Mouse (Mus musculus): Measurements from ENCODE around the gene AL732309.1. TPM values are rescaled to one million over a fixed set of nuclear protein-coding genes. Genes with fewer than 3 reads are reported as not detected.
A peak's percentile ranks its signal among the peaks of the same experiment; 100 is the strongest.

The AL732309.1 gene
- polyA plus RNA-seq, 1 experiment from 2014 or later: 8.5 TPM

DNA sequence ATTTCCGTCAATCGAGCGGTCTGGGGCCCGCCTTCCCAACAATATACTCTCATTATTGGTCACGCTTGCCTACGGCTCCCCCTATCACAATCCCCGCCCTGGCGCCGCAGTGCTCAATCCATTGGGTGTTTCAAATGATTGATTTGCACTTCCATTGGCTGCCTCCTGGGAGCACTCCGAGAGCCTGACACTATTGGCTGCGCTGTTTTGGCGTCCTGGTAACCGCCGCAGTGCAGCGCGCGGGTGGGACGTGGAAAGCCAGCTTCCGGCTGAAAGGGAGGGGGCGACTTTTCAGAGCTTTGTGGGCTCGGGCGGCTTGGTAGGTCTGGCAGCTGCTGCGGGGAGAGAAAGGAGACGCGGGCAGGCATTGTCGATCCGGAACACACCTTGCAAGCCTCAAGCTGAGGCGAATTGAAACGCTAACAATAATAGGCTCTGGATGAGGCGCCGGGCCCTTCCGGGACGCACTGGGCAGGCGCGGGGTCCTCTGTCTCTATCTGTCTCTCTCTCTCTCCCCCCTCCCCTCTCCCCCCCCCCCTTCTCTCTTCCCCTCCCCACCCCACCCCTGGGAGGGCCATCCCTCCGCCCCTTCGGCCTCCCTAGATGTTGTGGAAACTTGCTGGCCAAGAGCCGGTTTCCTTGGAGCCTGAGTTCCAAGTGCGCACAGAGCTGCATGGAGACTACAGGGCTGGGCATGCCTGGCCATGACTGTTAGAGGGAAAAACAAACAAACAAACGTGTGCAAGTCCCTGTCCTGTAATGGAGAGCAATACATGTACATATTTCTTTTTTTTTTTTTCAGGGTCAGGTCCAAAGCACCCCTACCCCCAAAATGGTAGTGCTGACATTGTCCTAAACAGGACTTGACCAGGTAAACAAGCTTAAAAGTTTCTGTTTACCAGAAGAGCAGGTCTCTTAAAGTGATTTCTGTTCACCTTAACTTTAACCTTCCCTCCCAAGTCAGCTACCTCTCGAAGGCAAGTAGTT is 21.6 kb downstream of the AL732309.1 start:
- 2% methylated on average over 41 of the region's 41 CpGs for WGBS

DNA sequence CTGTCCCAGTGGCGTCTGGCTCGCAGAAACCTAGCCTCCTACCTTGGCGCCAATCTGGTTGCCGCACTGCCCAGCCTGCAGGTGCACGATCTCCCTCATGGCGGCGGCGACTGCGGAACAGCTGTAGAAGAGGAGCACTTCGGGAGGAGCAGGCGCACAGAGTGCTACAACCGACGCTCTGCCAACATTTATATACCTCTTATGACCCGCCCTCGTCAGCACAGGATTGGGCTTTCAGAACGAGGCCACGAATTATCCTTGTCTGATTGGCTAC is 22.2 kb downstream of the AL732309.1 start, which contains the start of gene Tubb4b:
TSS of gene Tubb4b (minus strand) at position 211 of the 274 bp plus-strand sequence.
- peaks cover 8% of the 10 kb centered on the region; the same call in 1 of the 2 replicates for H3K4me1 ChIP-seq (ENCODE audit: control insufficient read depth, insufficient read depth, low read length)
- H3K9ac ChIP-seq (replicated peaks; ENCODE audit: low read depth, low read length): peak within 1 kb of the TSS; percentile 82
- peak within 1 kb of the TSS; percentile 89 for H3K4me3 ChIP-seq (ENCODE audit: low read depth, low read length)
- 0% methylated on average over 17 of the region's 17 CpGs for WGBS
- H3K27ac ChIP-seq (ENCODE audit: low read length): peak within 1 kb of the TSS; percentile 97
- no peaks in the 10 kb centered on the region for H3K27me3 ChIP-seq (ENCODE audit: control insufficient read depth, insufficient read depth, low read length)
- no peak for ATAC-seq (ENCODE audit: insufficient number of reproducible peaks, insufficient read depth, low FRiP score, low read depth)
- no peaks in the 10 kb centered on the region for H3K9me3 ChIP-seq (ENCODE audit: control insufficient read depth, low read depth, low read length)
- H3K36me3 ChIP-seq (ENCODE audit: control insufficient read depth, insufficient read depth, low read length): peaks cover 6% of the 10 kb centered on the region
- peak within 1 kb of the TSS; percentile 89 for H3K4me2 ChIP-seq (replicated peaks; ENCODE audit: low read depth, low read length)

More for the DNA sequence above, 21.6 kb downstream of the AL732309.1 start:
- Histone ChIP-seq H3K9me3 (ENCODE audit: control insufficient read depth, low read depth, low read length) (no peaks in the 10 kb centered on the region), H3K9ac (replicated peaks; ENCODE audit: low read depth, low read length) (peak overlapping the region; percentile 36; the same call in 1 of the 2 replicates), H3K36me3 (ENCODE audit: control insufficient read depth, insufficient read depth, low read length) (peaks cover 6% of the 10 kb centered on the region), H3K27me3 (ENCODE audit: control insufficient read depth, insufficient read depth, low read length) (no peaks in the 10 kb centered on the region), H3K4me1 (ENCODE audit: control insufficient read depth, insufficient read depth, low read length) (peaks cover 8% of the 10 kb centered on the region; the same call in 1 of the 2 replicates), H3K27ac (ENCODE audit: low read length) (peak overlapping the region; percentile 97), H3K4me2 (replicated peaks; ENCODE audit: low read depth, low read length) (peak overlapping the region; percentile 56), H3K4me3 (ENCODE audit: low read depth, low read length) (peak overlapping the region; percentile 89)
- ATAC-seq (ENCODE audit: insufficient number of reproducible peaks, insufficient read depth, low FRiP score, low read depth): peak; percentile 95

DNA sequence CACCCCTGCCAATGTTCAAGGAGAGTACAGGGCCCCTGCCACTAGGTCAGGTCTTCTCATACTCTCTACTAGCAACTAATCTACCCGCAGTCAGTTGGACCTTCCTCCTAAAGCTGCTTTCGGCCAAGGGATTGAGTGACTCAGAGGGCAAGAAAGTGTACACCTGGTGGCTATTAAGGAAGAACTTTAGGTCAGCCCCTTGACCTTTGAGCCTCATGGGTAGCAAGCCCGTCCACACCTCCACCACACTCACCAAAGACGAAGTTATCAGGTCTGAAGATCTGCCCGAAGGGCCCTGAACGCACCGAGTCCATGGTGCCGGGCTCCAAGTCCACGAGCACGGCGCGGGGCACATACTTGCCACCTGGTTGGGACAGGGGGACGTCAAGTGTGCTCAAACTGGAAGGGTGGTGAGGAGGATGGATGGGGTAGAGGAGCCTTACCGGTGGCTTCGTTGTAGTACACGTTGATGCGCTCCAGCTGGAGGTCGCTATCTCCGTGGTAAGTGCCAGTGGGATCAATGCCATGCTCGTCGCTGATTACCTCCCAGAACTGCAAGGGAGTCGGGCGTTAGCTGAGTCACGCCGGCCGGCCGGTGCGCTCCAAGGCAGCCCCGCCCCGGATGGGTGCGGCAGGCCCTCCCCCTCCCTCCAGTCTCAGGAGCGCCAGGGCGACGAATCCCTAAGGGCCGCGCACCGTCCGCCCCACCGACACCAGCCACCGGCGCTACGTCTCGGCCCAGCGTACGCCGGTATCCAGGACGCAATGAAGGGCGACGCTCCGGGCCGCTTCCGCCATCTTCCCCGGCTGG is 22.8 kb downstream of the AL732309.1 start:
- Histone ChIP-seq H3K36me3 (ENCODE audit: control insufficient read depth, insufficient read depth, low read length) (peaks cover 6% of the 10 kb centered on the region), H3K9ac (replicated peaks; ENCODE audit: low read depth, low read length) (peak overlapping the region; percentile 82), H3K27ac (ENCODE audit: low read length) (peak overlapping the region; percentile 96), H3K4me3 (ENCODE audit: low read depth, low read length) (peak overlapping the region; percentile 89), H3K4me1 (ENCODE audit: control insufficient read depth, insufficient read depth, low read length) (peaks cover 8% of the 10 kb centered on the region; the same call in 1 of the 2 replicates), H3K9me3 (ENCODE audit: control insufficient read depth, low read depth, low read length) (no peaks in the 10 kb centered on the region), H3K27me3 (ENCODE audit: control insufficient read depth, insufficient read depth, low read length) (no peaks in the 10 kb centered on the region), H3K4me2 (replicated peaks; ENCODE audit: low read depth, low read length) (peak overlapping the region; percentile 89)
- WGBS: 1% methylated on average over 53 of the region's 53 CpGs
- peak; percentile 57 for ATAC-seq (ENCODE audit: insufficient number of reproducible peaks, insufficient read depth, low FRiP score, low read depth)

DNA sequence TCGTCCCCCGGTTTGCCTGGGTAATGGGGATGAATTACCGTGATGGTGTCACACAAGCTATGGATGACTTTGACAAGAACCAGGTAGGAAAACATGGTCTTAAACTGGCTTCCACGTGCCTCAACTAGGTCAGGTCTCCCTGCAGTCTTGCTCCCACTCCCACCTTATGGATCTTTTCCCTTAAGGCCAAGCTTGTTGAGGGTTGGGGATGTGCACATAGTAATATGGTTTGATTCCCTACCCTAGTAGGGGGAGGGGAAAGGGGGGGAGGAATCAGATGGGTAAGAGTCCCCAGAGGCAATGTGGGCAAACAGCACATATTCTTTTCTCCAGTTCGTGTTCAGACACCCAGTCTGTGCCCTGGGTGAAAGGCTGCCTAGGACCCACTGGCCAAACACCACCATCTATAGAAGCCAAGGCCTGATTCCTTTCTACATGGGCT is 25.3 kb downstream of the AL732309.1 start:
- WGBS: 72% methylated on average over 5 of the region's 5 CpGs
- ATAC-seq (ENCODE audit: insufficient number of reproducible peaks, insufficient read depth, low FRiP score, low read depth): no peak
- H3K27me3 ChIP-seq (ENCODE audit: control insufficient read depth, insufficient read depth, low read length): no peaks in the 10 kb centered on the region

DNA sequence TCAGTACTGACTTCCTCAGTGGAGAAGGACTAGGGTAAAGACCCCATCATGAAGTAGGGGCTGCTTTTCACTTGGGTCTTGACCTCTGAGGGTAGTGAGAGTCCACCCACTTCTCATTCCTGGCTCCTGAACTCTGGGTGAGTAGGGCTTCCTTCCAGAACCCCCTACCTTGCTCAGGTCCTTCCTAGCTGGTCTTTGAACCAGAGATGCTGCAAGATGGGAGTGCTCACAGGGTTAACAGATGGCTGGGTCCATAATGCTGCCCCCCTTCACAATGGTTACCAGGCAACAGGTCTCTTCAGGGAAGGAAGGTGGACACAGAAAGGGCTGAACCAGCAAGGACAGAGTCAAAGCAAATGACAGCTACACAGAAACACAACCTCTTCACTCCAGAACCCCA is 28.2 kb downstream of the AL732309.1 start, which contains the start of gene Fam166a:
TSS of gene Fam166a (plus strand) at position 301 of the 400 bp plus-strand sequence.
- no peak within 1 kb of the TSS for H3K4me2 ChIP-seq (replicated peaks; ENCODE audit: low read depth, low read length)
- H3K36me3 ChIP-seq (ENCODE audit: control insufficient read depth, insufficient read depth, low read length): peaks cover 6% of the 10 kb centered on the region
- no peaks in the 10 kb centered on the region for H3K9me3 ChIP-seq (ENCODE audit: control insufficient read depth, low read depth, low read length)
- H3K27me3 ChIP-seq (ENCODE audit: control insufficient read depth, insufficient read depth, low read length): no peaks in the 10 kb centered on the region
- H3K9ac ChIP-seq (replicated peaks; ENCODE audit: low read depth, low read length): no peak within 1 kb of the TSS
- H3K4me1 ChIP-seq (ENCODE audit: control insufficient read depth, insufficient read depth, low read length): peaks cover 2% of the 10 kb centered on the region; the same call in 1 of the 2 replicates
- no peak for ATAC-seq (ENCODE audit: insufficient number of reproducible peaks, insufficient read depth, low FRiP score, low read depth)
- H3K27ac ChIP-seq (ENCODE audit: low read length): no peak within 1 kb of the TSS
- H3K4me3 ChIP-seq (ENCODE audit: low read depth, low read length): no peak within 1 kb of the TSS

More for the DNA sequence above, 25.3 kb downstream of the AL732309.1 start:
- Histone ChIP-seq H3K4me3 (ENCODE audit: low read depth, low read length) (no peak overlapping the region), H3K27ac (ENCODE audit: low read length) (no peak overlapping the region), H3K4me2 (replicated peaks; ENCODE audit: low read depth, low read length) (no peak overlapping the region), H3K36me3 (ENCODE audit: control insufficient read depth, insufficient read depth, low read length) (peaks cover 6% of the 10 kb centered on the region), H3K9me3 (ENCODE audit: control insufficient read depth, low read depth, low read length) (no peaks in the 10 kb centered on the region), H3K4me1 (ENCODE audit: control insufficient read depth, insufficient read depth, low read length) (peaks cover 8% of the 10 kb centered on the region; the same call in 1 of the 2 replicates), H3K9ac (replicated peaks; ENCODE audit: low read depth, low read length) (no peak overlapping the region)

DNA sequence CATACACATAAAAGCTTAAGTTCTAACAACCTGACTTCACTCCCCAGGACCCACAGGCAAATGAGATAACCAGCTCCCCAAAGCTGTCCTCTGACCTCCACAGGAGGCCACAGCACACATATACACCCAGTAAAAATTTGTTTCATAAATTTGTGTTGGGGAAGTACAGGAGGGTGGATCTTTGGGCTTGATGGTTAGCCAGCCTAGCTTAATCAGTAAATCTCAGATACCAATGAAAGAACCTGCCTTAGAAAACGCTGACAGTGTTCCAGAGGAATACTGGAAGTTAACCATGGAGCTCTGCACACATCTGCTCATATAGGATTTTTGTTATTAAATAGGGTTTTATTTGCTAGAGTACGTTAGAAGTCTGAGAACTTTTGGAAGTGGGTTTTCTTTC is 29.0 kb downstream of the AL732309.1 start:
- peaks cover 6% of the 10 kb centered on the region for H3K36me3 ChIP-seq (ENCODE audit: control insufficient read depth, insufficient read depth, low read length)

DNA sequence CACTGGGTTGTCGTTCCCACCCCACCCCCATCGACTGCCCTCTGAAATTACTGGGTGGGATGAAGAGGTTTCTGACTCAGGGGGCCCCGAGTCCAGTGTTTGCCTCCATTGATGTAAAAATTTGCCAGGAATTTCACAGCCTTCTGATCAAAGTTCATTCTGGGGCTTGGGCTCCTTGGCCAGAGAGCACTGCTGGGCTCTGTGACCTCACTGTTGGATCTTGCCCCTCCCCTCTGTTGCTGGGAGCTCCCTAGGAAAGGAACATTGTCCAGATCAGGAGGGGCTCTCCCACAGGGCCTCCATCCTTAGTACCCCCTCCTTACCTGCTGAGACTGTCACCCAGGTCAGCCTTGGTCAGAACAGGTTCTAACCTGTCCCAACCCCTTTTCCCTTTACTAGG is 32.2 kb downstream of the AL732309.1 start, which contains the start of gene Stpg3:
TSS of gene Stpg3 (minus strand) at position 194 of the 400 bp plus-strand sequence.
- H3K9ac ChIP-seq (replicated peaks; ENCODE audit: low read depth, low read length): no peak within 1 kb of the TSS
- H3K27me3 ChIP-seq (ENCODE audit: control insufficient read depth, insufficient read depth, low read length): no peaks in the 10 kb centered on the region
- H3K4me3 ChIP-seq (ENCODE audit: low read depth, low read length): no peak within 1 kb of the TSS
- no peaks in the 10 kb centered on the region for H3K9me3 ChIP-seq (ENCODE audit: control insufficient read depth, low read depth, low read length)
- H3K4me1 ChIP-seq (ENCODE audit: control insufficient read depth, insufficient read depth, low read length): peaks cover 13% of the 10 kb centered on the region
- no peak for ATAC-seq (ENCODE audit: insufficient number of reproducible peaks, insufficient read depth, low FRiP score, low read depth)
- WGBS: 69% methylated on average over 3 of the region's 3 CpGs
- H3K4me2 ChIP-seq (replicated peaks; ENCODE audit: low read depth, low read length): no peak within 1 kb of the TSS
- H3K36me3 ChIP-seq (ENCODE audit: control insufficient read depth, insufficient read depth, low read length): no peaks in the 10 kb centered on the region; the same call in 1 of the 2 replicates
- no peak within 1 kb of the TSS for H3K27ac ChIP-seq (ENCODE audit: low read length)

More for the DNA sequence above, 29.0 kb downstream of the AL732309.1 start:
- no peak overlapping the region for H3K4me2 ChIP-seq (replicated peaks; ENCODE audit: low read depth, low read length)
- 62% methylated on average over 2 of the region's 2 CpGs for WGBS
- H3K4me1 ChIP-seq (ENCODE audit: control insufficient read depth, insufficient read depth, low read length): no peaks in the 10 kb centered on the region
- no peaks in the 10 kb centered on the region for H3K9me3 ChIP-seq (ENCODE audit: control insufficient read depth, low read depth, low read length)
- H3K27ac ChIP-seq (ENCODE audit: low read length): no peak overlapping the region
- no peak overlapping the region for H3K4me3 ChIP-seq (ENCODE audit: low read depth, low read length)
- H3K9ac ChIP-seq (replicated peaks; ENCODE audit: low read depth, low read length): no peak overlapping the region
- no peaks in the 10 kb centered on the region for H3K27me3 ChIP-seq (ENCODE audit: control insufficient read depth, insufficient read depth, low read length)
- ATAC-seq (ENCODE audit: insufficient number of reproducible peaks, insufficient read depth, low FRiP score, low read depth): no peak

DNA sequence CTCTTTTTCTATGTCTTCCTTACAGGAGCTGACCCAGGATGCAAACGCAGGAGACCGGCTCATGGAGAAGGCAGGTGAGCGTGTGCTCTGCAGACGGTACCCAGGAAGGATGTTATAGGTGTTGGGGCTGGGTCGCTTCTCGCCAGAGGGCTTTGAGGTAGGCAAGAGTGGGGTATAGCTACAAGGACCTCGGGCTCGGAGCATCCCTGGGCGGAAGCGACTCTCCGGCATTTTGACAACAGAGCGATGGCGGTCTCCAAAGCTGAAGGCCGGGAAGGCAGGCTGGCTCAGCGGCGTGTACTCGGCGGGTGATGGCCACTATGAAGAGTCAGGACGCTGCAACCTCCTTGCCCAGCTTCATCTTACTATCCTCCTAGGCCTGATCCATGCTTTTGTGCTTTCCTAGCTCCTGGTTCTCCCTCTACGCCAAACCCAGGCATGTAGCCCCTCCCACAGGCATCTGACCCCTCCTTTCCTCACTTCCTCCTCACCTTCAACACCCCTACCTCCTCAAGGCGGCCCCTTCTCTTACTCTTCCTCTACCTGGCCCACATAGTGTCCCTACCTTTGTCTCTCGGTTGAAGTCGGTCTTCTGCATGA is 33.3 kb downstream of the AL732309.1 start:
- no peak for ATAC-seq (ENCODE audit: insufficient number of reproducible peaks, insufficient read depth, low FRiP score, low read depth)
- Histone ChIP-seq H3K4me2 (replicated peaks; ENCODE audit: low read depth, low read length) (no peak overlapping the region), H3K9me3 (ENCODE audit: control insufficient read depth, low read depth, low read length) (no peaks in the 10 kb centered on the region), H3K9ac (replicated peaks; ENCODE audit: low read depth, low read length) (no peak overlapping the region), H3K27ac (ENCODE audit: low read length) (no peak overlapping the region), H3K27me3 (ENCODE audit: control insufficient read depth, insufficient read depth, low read length) (no peaks in the 10 kb centered on the region), H3K4me3 (ENCODE audit: low read depth, low read length) (no peak overlapping the region), H3K4me1 (ENCODE audit: control insufficient read depth, insufficient read depth, low read length) (peaks cover 13% of the 10 kb centered on the region), H3K36me3 (ENCODE audit: control insufficient read depth, insufficient read depth, low read length) (peaks cover 5% of the 10 kb centered on the region)
- WGBS: 61% methylated on average over 23 of the region's 23 CpGs

All from stomach, embryonic 14.5 days (tissue).